Mouse (Mus musculus) cerebellum, adult 9-11 months (tissue): ENCODE results near the gene Whrn.
A peak's percentile ranks its signal among the peaks of the same experiment; 100 is the strongest.

Experiments
- DNase-seq: peaks from one replicate; pipeline ENCODE4 v3.0.0; 2022

The Whrn gene

DNA sequence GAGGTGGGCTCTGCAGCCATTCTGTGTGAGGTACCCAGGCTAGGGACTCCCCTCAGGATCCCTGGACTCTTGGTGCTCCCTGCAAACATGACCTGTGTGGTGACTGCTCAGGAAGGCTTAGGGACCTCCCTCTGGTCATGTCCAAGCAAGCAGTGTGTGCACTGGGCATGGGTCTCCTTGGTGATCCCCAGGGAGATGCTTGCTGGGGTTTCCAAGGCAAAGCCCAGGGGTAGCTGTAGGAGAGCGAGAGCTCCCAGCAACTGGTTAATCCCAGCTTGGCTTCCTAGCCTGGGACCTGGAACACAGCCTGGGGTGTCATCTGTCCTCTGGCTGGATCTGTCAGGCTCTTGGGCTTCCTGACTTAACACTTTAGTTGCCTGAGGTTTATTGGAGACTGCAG is 120.4 kb downstream of the Whrn start:
- no peak for DNase-seq

DNA sequence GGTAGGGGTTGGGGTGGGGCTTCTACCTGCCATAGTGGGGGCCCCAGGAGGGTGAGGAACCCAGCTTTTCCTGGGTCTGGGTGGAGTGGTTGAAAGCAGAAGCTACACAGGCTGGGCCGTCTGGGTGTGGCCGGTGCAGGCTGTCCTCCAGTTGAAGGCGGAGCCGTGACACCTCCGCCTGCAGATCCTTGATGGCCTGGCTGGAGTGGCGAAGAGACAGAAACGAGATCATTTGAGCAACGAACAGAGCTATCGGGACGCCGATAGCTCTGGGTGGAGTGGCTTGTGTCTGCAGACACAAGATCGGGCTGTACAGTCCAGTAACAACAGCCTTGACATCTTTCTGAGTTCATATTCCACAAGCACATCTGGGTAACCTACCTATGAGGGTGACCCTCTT is 121.5 kb downstream of the Whrn start:
- DNase-seq: no peak

DNA sequence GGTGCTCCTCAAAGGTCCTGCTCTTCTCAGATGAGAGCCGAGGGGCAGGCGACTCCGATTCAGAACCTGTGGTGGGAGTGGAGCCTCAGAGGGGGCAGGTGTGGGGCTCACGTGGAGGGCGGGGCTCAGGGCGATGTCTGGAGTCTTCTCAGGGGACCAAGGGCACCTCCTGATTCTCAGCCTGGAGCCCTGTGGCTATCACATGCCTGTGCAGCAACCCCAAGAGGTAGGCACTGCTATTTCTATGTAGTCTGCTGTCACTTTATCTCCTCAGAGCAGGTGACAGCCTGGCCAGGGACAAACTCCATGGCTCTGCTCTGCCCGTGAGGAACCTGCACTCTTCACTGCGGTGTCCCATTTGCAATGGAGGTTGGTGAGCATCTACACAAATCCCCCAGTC is 122.4 kb downstream of the Whrn start:
- DNase-seq: no peak

DNA sequence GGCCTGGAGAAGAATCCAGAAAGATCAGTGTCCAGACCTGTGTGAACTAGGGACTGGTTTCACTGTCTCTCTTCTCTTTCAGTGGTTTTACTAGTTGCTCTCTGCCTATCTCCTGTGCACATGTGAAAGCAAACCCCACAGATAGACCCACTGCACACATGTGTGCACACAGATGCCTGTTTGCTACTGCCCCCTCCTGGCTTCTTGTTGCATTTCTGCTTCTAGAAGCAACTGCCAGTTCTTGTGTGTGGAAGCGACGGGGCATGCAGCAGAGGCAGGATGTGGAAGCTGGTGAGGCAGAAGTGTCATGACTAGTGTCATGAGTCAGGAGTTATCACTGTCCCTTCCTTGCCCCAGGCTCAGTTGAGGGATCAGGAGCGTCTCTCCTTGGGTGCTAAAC is 123.9 kb downstream of the Whrn start:
- DNase-seq: no peak

DNA sequence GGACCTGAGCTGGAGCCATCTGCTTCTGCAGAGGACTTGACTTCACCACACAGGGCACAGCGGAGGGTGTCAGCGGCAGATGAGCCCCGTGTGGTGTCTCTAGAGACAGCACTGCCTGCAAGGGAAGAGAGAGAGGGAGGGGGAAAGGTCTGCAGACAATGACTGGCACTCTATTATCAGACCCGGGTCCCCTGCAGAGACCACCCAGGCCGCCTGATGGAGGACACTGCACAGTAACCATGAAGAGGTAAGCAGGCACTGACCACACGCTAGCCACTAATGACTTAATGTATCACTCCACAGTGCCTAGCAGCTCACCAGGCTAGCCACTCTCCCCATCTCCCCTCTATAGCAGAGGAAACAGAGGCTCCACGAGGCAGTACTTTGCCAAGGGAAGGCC is 124.9 kb downstream of the Whrn start:
- DNase-seq: no peak

DNA sequence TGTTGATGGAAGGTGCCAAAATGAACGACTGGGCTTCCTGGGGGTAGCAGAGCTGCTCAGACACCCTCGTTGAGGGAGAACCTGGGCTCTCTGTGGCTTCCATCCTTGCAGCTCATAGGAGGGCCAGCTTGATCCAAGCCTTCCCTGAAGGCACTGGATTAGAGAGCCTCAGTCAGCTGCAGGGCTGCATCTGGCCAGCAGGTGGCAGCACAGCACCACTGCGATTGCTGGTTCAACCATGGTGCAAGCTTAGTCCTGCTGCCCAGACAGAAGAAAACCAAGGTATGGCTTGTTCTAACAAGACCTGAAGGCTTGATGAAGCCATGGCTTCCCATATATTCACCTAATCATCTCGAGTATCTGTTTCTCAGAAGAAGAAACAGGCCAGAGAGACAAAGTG is 127.2 kb downstream of the Whrn start:
- peak; percentile 57 for DNase-seq
